Comparison of ENCODE assay signal across 8 mouse cellular contexts in genomic region chr1:77978696-77979095, GRCm38 (mm10).
DNase-seq lines count a peak whose midpoint lies in the region; ATAC-seq lines count a peak whose summit lies in the region.

No protein-coding gene starts in this region.

- H3K4me3 ChIP-seq in liver, embryonic 11.5 days (ENCODE audit: low read depth, low read length): no peak overlapping the region
- H3K4me3 ChIP-seq in forebrain, embryonic 11.5 days (ENCODE audit: low read depth, low read length): no peak overlapping the region
- H3K4me3 ChIP-seq in intestine, embryonic 15.5 days (replicated peaks): no peak overlapping the region
- no peak overlapping the region for H3K4me3 ChIP-seq in neural tube, embryonic 13.5 days

- peak; percentile 35 for DNase-seq in liver
- no peak for DNase-seq in liver, embryonic 11.5 days (ENCODE audit: low spot score)
- peak; percentile 52 for DNase-seq in brain, embryonic 18.5 days (ENCODE audit: low read depth, low spot score)
- DNase-seq in forebrain, embryonic 11.5 days (ENCODE audit: low spot score): peak; percentile 79
- peak; percentile 63 for DNase-seq in left cerebral cortex, postnatal 4 days
- peak; percentile 43 for DNase-seq in thymus, postnatal 4 days

- H3K9me3 ChIP-seq in liver, embryonic 11.5 days (ENCODE audit: control insufficient read depth, low read length): no peaks in the 10 kb centered on the region
- no peaks in the 10 kb centered on the region for H3K9me3 ChIP-seq in forebrain, embryonic 11.5 days (ENCODE audit: control insufficient read depth, low read length)
- H3K9me3 ChIP-seq in intestine, embryonic 15.5 days: no peaks in the 10 kb centered on the region
- no peaks in the 10 kb centered on the region for H3K9me3 ChIP-seq in neural tube, embryonic 13.5 days

- H3K36me3 ChIP-seq in liver, embryonic 11.5 days (ENCODE audit: control insufficient read depth, insufficient read depth, low read length): no peaks in the 10 kb centered on the region
- no peaks in the 10 kb centered on the region for H3K36me3 ChIP-seq in forebrain, embryonic 11.5 days (ENCODE audit: control insufficient read depth, insufficient read depth, low read length)
- H3K36me3 ChIP-seq in intestine, embryonic 15.5 days: no peaks in the 10 kb centered on the region
- no peaks in the 10 kb centered on the region for H3K36me3 ChIP-seq in neural tube, embryonic 13.5 days

- H3K4me2 ChIP-seq in liver, embryonic 11.5 days: no peak overlapping the region
- H3K4me2 ChIP-seq in forebrain, embryonic 11.5 days (ENCODE audit: low read depth, low read length, severe bottlenecking): no peak overlapping the region
- H3K4me2 ChIP-seq in intestine, embryonic 15.5 days (replicated peaks): no peak overlapping the region
- H3K4me2 ChIP-seq in neural tube, embryonic 13.5 days: no peak overlapping the region

- WGBS in liver, embryonic 11.5 days: 7% methylated on average over 7 of the region's 7 CpGs
- 7% methylated on average over 7 of the region's 7 CpGs for WGBS in forebrain, embryonic 11.5 days
- WGBS in intestine, embryonic 15.5 days: 7% methylated on average over 7 of the region's 7 CpGs
- WGBS in neural tube, embryonic 13.5 days: 6% methylated on average over 7 of the region's 7 CpGs

- intact Hi-C loops in left cerebral cortex, postnatal 4 days (cut with DNase I): loop anchor here (5.0 to 10.0 kb wide), 4 partner anchors 216 to 479 kb away; partner anchors contain the start of genes Pax3 and Sgpp2

- H3K27ac ChIP-seq in liver, embryonic 11.5 days (ENCODE audit: low read depth, low read length): no peak overlapping the region
- H3K27ac ChIP-seq in forebrain, embryonic 11.5 days (ENCODE audit: low read depth, low read length): no peak overlapping the region
- H3K27ac ChIP-seq in intestine, embryonic 15.5 days: no peak overlapping the region
- no peak overlapping the region for H3K27ac ChIP-seq in neural tube, embryonic 13.5 days (replicated peaks)

- no peaks in the 10 kb centered on the region for H3K4me1 ChIP-seq in liver, embryonic 11.5 days (replicated peaks; ENCODE audit: control insufficient read depth, insufficient read depth, low read length)
- H3K4me1 ChIP-seq in forebrain, embryonic 11.5 days (replicated peaks; ENCODE audit: control insufficient read depth, insufficient read depth, low read length): no peaks in the 10 kb centered on the region
- H3K4me1 ChIP-seq in intestine, embryonic 15.5 days (replicated peaks): no peaks in the 10 kb centered on the region
- no peaks in the 10 kb centered on the region for H3K4me1 ChIP-seq in neural tube, embryonic 13.5 days (replicated peaks)

- 0 out of 2 replicates have a peak, but pooled peaks cover 2% of the 10 kb centered on the region for H3K27me3 ChIP-seq in liver, embryonic 11.5 days (replicated peaks; ENCODE audit: control insufficient read depth, insufficient read depth, low read length)
- peaks cover 7% of the 10 kb centered on the region for H3K27me3 ChIP-seq in forebrain, embryonic 11.5 days (ENCODE audit: control insufficient read depth, insufficient read depth, low read length)
- no peaks in the 10 kb centered on the region for H3K27me3 ChIP-seq in intestine, embryonic 15.5 days (replicated peaks)
- H3K27me3 ChIP-seq in neural tube, embryonic 13.5 days: peaks cover 53% of the 10 kb centered on the region

- H3K9ac ChIP-seq in liver, embryonic 11.5 days (ENCODE audit: low read depth, low read length): no peak overlapping the region
- H3K9ac ChIP-seq in forebrain, embryonic 11.5 days (ENCODE audit: low read length): no peak overlapping the region
- no peak overlapping the region for H3K9ac ChIP-seq in intestine, embryonic 15.5 days
- no peak overlapping the region for H3K9ac ChIP-seq in neural tube, embryonic 13.5 days

- no peak for ATAC-seq in liver, embryonic 11.5 days (replicated peaks; ENCODE audit: low FRiP score)
- ATAC-seq in forebrain, embryonic 11.5 days (replicated peaks; ENCODE audit: low FRiP score): no peak
- ATAC-seq in intestine, embryonic 15.5 days: 0 out of 2 replicates have a peak, but pooled peaks have one; percentile 45
- 0 out of 2 replicates have a peak, but pooled peaks have one; percentile 40 for ATAC-seq in neural tube, embryonic 13.5 days (ENCODE audit: low read depth)

Comparison
In these comparisons a context has a peak if more than half of its experiments do, and no peak if none do; other contexts are left out.
1. ATAC-seq: peak in intestine, embryonic 15.5 days (single experiment) and neural tube, embryonic 13.5 days (single experiment); none in liver, embryonic 11.5 days (single experiment) and forebrain, embryonic 11.5 days (single experiment).